Mouse (Mus musculus) lung, adult 2 months (tissue): Measurements from ENCODE around the gene Ksr2. TPM values are rescaled to one million over a fixed set of nuclear protein-coding genes. Genes with fewer than 3 reads are reported as not detected.
"Not testable (repeated sequence)": the region's sequence is repeated elsewhere in the genome, so short reads cannot be mapped to it uniquely, and the experiment has no call there.

ENCODE experiments used
- DNase-seq: peaks from one replicate; pipeline ENCODE4 v3.0.0; 2022
- H3K4me1 ChIP-seq: fragments of 200-500 bp; 2 replicates; pipeline ENCODE4 v1.6.1; 2011; ENCODE audit warnings: low read length; ENCODE audit not compliant: control insufficient read depth, insufficient read depth
- H3K4me3 ChIP-seq: fragments of 200-500 bp; replicated peaks from 2 replicates; pipeline ENCODE3; 2011; ENCODE audit warnings: low read depth, mild to moderate bottlenecking, control low read depth, low read length; ENCODE audit errors: extremely low read depth
- CTCF ChIP-seq: fragments of 200-500 bp; IDR thresholded peaks from 2 replicates; pipeline ENCODE4 v1.5.1; 2011; ENCODE audit warnings: mild to moderate bottlenecking, low read length, control low read depth; ENCODE audit not compliant: insufficient read depth
- POLR2A ChIP-seq: fragments of 200-500 bp; IDR thresholded peaks from 2 replicates; pipeline ENCODE4 v1.6.1; 2011; ENCODE audit warnings: low read depth, mild to moderate bottlenecking, control low read depth, low read length, borderline replicate concordance; ENCODE audit errors: extremely low read depth
- WGBS: fragments of 180-500 bp; shearing (Covaris S2); methylation state at CpG from one replicate; pipeline ENCODE4 v1.1.7; 2018; 5-methylcytosine and 5-hydroxymethylcytosine counted together
- polyA plus RNA-seq: library from polyadenylated mRNA; depleted of rRNA; stranded (reverse); fragments of >200 nt; gene quantifications from 2 replicates; pipeline ENCODE4 v1.2.3, GENCODE M21; 2012

Gene Ksr2
- polyA plus RNA-seq, 1 experiment = 0.06 TPM

- WGBS = 34% methylated on average over 5 of the region's 5 CpGs
- TF ChIP-seq CTCF (peak; percentile 69), POLR2A (no peak)
- Histone ChIP-seq H3K4me1 (no peaks in the 10 kb centered on the region), H3K4me3 (no peak overlapping the region)
- DNase-seq = peak; percentile 40
Measured at GRCm38 (mm10) chr5:117614331-117615024, 200.7 kb downstream of the Ksr2 start.

GRCm38 (mm10) chr5:117620292-117620691 is 206.5 kb downstream of the Ksr2 start:
- Histone ChIP-seq H3K4me3 (no peak overlapping the region), H3K4me1 (no peaks in the 10 kb centered on the region)
- no peak for DNase-seq
- WGBS = 76% methylated on average over 4 of the region's 4 CpGs
- TF ChIP-seq POLR2A = no peak
- no peak for TF ChIP-seq CTCF

DNA sequence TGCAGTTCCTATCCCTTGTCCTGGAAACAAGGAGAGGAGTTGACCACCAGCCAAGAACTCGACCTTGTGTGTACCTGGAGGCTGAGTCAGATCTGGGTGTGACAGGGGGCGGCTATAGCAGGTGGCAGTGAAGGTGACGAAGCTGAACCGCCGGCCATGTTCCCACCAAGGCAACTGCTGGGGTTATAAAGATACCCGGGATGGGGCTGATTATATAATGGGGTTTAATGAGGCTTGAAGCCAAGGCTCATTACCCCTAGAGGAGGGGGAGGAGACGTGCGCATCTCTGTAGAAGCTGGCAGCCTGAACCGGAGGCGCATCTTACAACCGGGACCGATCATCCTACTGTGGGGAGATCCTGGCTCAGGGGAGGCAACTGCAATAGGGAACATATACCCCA is 208.4 kb downstream of the Ksr2 start:
- TF ChIP-seq CTCF (no peak), POLR2A (no peak)
- DNase-seq = no peak
- 83% methylated on average over 12 of the region's 12 CpGs for WGBS

GRCm38 (mm10) chr5:117623206-117623605 is 209.4 kb downstream of the Ksr2 start:
- not testable (repeated sequence) for H3K4me1 ChIP-seq, H3K4me3 ChIP-seq, DNase-seq
- WGBS = 81% methylated on average over 4 of the region's 4 CpGs

More for the DNA sequence above, 208.4 kb downstream of the Ksr2 start:
- Histone ChIP-seq H3K4me3 (no peak overlapping the region), H3K4me1 (no peaks in the 10 kb centered on the region)

- Histone ChIP-seq H3K4me3 (no peak overlapping the region), H3K4me1 (no peaks in the 10 kb centered on the region)
- no peak for DNase-seq
- 12% methylated on average over 4 of the region's 4 CpGs for WGBS
- TF ChIP-seq CTCF (no peak), POLR2A (no peak)
Measured at GRCm38 (mm10) chr5:117626907-117627306, 213.1 kb downstream of the Ksr2 start.

- 42% methylated on average over 7 of the region's 7 CpGs for WGBS
- Histone ChIP-seq H3K4me3 (no peak overlapping the region), H3K4me1 (no peaks in the 10 kb centered on the region)
- DNase-seq = no peak
- TF ChIP-seq POLR2A (no peak), CTCF (no peak)
Measured at GRCm38 (mm10) chr5:117628351-117628750, 214.6 kb downstream of the Ksr2 start.

GRCm38 (mm10) chr5:117629570-117629969 is 215.8 kb downstream of the Ksr2 start:
- 78% methylated on average over 14 of the region's 14 CpGs for WGBS
- Histone ChIP-seq H3K4me1 (no peaks in the 10 kb centered on the region), H3K4me3 (no peak overlapping the region)
- DNase-seq = no peak
- TF ChIP-seq POLR2A (no peak), CTCF (no peak)

DNA sequence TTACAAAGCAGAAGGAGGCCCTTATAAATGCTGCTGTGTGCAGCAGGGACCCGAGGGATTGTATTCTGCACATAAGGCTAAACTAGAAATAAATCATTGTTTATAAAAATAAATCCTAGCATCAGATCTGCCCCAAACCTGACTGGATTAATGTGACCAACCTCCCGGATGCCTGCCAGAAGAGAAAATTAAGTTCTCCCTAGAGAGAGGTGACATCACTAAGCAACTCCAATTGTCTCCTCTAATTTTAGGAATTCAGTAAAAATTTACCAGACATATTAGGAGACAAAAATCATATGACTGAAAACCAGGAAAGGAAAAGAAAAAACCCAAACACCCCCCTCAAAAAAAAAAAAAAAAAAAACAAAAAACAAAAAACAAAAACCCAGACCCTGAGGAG is 221.4 kb downstream of the Ksr2 start:
- H3K4me3 ChIP-seq = no peak overlapping the region
- TF ChIP-seq POLR2A = no peak
- no peak for TF ChIP-seq CTCF
- 76% methylated on average over 2 of the region's 2 CpGs for WGBS
- H3K4me1 ChIP-seq = no peaks in the 10 kb centered on the region
- no peak for DNase-seq

DNA sequence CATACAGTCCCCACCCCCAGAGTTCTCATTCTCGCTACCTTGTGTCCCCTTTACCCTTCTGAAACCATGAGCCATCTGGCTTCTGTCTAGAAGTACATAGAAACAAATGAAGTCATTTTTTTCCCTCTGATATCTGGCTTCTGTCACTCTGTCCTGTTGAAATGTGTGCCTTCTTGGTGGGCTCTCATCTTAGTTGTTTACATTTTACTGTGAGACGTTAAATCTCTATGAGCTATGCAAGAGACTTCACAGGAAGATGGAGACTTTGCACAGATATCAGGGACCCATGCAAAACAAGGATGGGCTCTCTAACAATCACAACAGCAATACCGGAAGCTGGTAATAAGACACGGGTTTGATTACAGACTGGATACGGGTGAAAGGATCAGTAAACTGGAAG is 222.0 kb downstream of the Ksr2 start:
- WGBS = 49% methylated on average over 5 of the region's 5 CpGs
- TF ChIP-seq CTCF (no peak), POLR2A (no peak)
- DNase-seq = no peak

DNA sequence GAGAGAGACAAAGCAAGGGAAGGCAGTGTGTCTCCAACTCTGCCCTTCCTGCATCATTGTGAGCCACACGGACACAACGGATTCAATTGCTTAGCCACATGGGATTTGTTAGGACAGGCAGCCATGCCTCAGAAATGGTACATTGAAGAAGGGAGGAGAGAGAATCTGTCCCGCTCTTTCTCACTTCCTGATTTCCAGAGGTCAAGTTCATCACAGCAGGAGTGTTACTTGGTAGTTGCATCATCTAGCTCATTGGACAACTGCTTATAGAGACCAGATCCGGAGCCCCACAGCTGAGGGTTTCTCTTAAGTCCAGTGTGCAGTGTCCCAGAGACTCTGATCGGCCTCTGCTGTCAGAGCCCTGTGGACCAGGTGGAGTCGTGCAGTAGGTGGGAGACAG is 227.8 kb downstream of the Ksr2 start:
- no peak for TF ChIP-seq CTCF
- no peak for TF ChIP-seq POLR2A
- DNase-seq = no peak
- no peak overlapping the region for H3K4me3 ChIP-seq
- 82% methylated on average over 6 of the region's 6 CpGs for WGBS
- no peaks in the 10 kb centered on the region for H3K4me1 ChIP-seq

More for the DNA sequence above, 222.0 kb downstream of the Ksr2 start:
- no peaks in the 10 kb centered on the region for H3K4me1 ChIP-seq
- no peak overlapping the region for H3K4me3 ChIP-seq
